Mouse (Mus musculus) E14TG2a.4 (cell line): ENCODE results near the gene Sppl2a.

Experiments
- H3K27me3 ChIP-seq: 2 replicates; pipeline ENCODE4 v1.6.1; 2014; ENCODE audit warnings: low read length, control low read depth; ENCODE audit not compliant: insufficient read depth
- H3K36me3 ChIP-seq: 2 replicates; pipeline ENCODE4 v1.6.1; 2014; ENCODE audit warnings: low read length, control low read depth; ENCODE audit not compliant: insufficient read depth
- H3K4me1 ChIP-seq: replicated peaks from 2 replicates; pipeline ENCODE4 v1.6.1; 2014; ENCODE audit warnings: low read depth, low read length, control low read depth
- H3K4me3 ChIP-seq: replicated peaks from 2 replicates; pipeline ENCODE4 v1.5.1; 2014; ENCODE audit warnings: mild to moderate bottlenecking, low read length
- H3K9me3 ChIP-seq: 2 replicates; pipeline ENCODE4 v1.6.1; 2014; ENCODE audit warnings: low read length, control low read depth
- CTCF ChIP-seq: conservative IDR thresholded peaks from 2 replicates; pipeline ENCODE4 v1.5.1; 2014; ENCODE audit warnings: low read length
- NANOG ChIP-seq: IDR thresholded peaks from 2 replicates; pipeline ENCODE4 v1.6.1; 2014; ENCODE audit warnings: borderline replicate concordance, low read length, mixed read lengths
- POU5F1 ChIP-seq: IDR thresholded peaks from 2 replicates; pipeline ENCODE4 v1.6.1; 2014; ENCODE audit warnings: low read length, borderline replicate concordance

The Sppl2a gene

DNA sequence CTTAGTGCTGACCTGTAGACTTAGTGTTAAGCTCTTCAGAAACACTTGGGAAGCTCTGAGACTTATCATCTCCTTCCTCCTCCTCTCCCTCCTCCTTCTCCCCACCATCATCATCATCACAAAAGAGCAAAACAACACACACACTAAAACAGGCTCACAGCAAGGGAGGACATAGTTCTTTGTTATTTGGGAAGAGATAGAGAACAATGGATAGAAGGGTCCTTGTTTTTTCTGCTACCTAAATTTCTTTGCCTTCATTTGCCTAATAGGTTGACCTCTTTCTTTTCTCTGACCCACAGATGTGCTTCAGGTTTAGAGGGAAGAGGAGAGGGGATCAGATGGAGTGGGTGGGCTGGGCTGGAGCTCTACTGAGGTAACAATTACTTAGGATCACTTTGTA, 14.6 kb upstream of the Sppl2a start:
- Histone ChIP-seq H3K4me3 (no peak overlapping the region), H3K27me3 (no peaks in the 10 kb centered on the region), H3K9me3 (peaks cover 2% of the 10 kb centered on the region; the same call in 1 of the 2 replicates), H3K36me3 (no peaks in the 10 kb centered on the region), H3K4me1 (peaks cover 70% of the 10 kb centered on the region)
- TF ChIP-seq POU5F1 (no peak), CTCF (no peak), NANOG (no peak)

- H3K27me3 ChIP-seq = no peaks in the 10 kb centered on the region
Measured at GRCm38 (mm10) chr2:126943211-126943610, 10.2 kb upstream of the Sppl2a start.

DNA sequence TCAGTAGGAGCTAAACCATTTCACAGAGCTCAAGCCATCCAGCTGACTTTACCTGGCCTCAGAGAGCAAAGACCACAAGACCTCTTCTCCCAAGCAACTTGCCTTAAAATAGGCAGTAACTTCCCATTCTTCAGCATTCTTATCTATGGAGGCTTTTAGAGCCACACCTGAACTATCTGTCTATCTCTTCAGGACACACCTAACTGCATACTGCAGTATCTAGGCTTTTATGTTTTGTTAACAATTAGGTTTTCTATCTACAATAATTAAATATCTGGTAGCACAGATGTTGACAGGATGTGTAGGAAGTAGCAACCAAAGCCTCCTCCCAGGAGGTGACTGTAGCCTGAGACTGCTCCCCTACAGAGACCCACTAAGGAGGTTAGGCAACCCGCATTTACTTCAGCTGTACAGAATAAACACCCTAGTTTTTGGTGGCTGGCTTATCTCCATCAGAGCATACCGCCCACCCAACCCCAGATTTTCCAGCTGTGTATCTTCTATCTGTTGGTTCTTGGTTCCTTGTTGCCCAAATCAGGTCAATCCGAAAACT, 7.4 kb upstream of the Sppl2a start:
- H3K4me1 ChIP-seq = peaks cover 7% of the 10 kb centered on the region
- H3K9me3 ChIP-seq = peaks cover 17% of the 10 kb centered on the region
- TF ChIP-seq POU5F1 = no peak
- TF ChIP-seq NANOG = no peak
- no peak for TF ChIP-seq CTCF
- no peaks in the 10 kb centered on the region; the same call in 1 of the 2 replicates for H3K27me3 ChIP-seq
- H3K4me3 ChIP-seq = no peak overlapping the region
- H3K36me3 ChIP-seq = no peaks in the 10 kb centered on the region

More at GRCm38 (mm10) chr2:126943211-126943610, 10.2 kb upstream of the Sppl2a start:
- H3K4me1 ChIP-seq = peaks cover 33% of the 10 kb centered on the region
- H3K9me3 ChIP-seq = peaks cover 17% of the 10 kb centered on the region
- no peaks in the 10 kb centered on the region for H3K36me3 ChIP-seq
- no peak for TF ChIP-seq CTCF
- TF ChIP-seq NANOG = no peak
- TF ChIP-seq POU5F1 = no peak
- H3K4me3 ChIP-seq = no peak overlapping the region

DNA sequence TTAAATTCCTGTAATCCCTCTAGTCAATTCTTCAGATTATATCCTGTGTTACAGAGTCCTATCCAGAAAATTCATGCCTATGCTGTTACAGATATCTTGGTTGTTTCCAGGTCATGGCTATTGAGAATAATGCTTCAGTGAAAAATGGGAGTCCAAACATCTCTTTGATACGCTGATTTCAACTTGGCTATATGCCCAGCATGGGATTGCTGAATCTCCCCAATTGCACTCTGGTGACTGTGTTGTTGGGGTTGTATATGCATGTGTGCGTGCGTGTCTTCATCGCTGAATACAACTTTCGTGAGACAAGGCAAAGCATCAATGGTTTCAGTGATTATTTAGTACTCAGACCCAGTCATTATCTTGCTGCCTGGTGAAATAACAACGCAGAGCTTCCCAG, 5.0 kb upstream of the Sppl2a start:
- TF ChIP-seq CTCF = no peak
- TF ChIP-seq POU5F1 = no peak
- no peak for TF ChIP-seq NANOG

DNA sequence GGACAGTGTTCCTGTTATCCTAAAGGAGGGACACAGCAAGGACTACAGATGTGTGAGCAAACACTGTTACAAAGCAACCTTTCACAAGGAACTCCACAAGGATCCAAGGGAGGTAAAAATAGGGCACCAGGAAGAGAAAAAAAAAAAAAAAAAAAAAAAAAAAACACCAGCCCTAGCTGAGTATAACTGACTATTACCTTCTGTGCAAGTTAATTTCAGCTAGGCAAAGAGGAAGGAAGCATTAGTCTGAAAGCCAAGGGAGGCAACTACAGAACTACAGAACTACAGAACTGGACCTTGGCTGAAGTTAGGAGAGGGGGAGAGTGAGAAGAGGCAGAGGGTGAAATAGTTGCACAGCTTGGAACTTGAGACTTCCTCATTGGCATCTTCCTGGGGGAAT, 886 bp upstream of the Sppl2a start:
- Histone ChIP-seq H3K9me3 (no peaks in the 10 kb centered on the region), H3K4me3 (peak overlapping the region; percentile 87; the same call in 1 of the 2 replicates), H3K4me1 (peaks cover 15% of the 10 kb centered on the region), H3K36me3 (no peaks in the 10 kb centered on the region), H3K27me3 (no peaks in the 10 kb centered on the region; the same call in 1 of the 2 replicates)
- TF ChIP-seq POU5F1 (no peak), NANOG (no peak), CTCF (no peak)

More for the DNA sequence above, 5.0 kb upstream of the Sppl2a start:
- Histone ChIP-seq H3K9me3 (peaks cover 17% of the 10 kb centered on the region), H3K4me3 (no peak overlapping the region), H3K27me3 (no peaks in the 10 kb centered on the region; the same call in 1 of the 2 replicates), H3K4me1 (peaks cover 7% of the 10 kb centered on the region), H3K36me3 (no peaks in the 10 kb centered on the region)

- no peaks in the 10 kb centered on the region; the same call in 1 of the 2 replicates for H3K27me3 ChIP-seq
- peaks cover 15% of the 10 kb centered on the region for H3K4me1 ChIP-seq
- no peak for TF ChIP-seq NANOG
- TF ChIP-seq POU5F1 = no peak
- no peak for TF ChIP-seq CTCF
- H3K4me3 ChIP-seq = peak overlapping the region; percentile 87
- no peaks in the 10 kb centered on the region for H3K36me3 ChIP-seq
- no peaks in the 10 kb centered on the region for H3K9me3 ChIP-seq
Measured at GRCm38 (mm10) chr2:126932261-126932896, 656 bp downstream of the Sppl2a start.

DNA sequence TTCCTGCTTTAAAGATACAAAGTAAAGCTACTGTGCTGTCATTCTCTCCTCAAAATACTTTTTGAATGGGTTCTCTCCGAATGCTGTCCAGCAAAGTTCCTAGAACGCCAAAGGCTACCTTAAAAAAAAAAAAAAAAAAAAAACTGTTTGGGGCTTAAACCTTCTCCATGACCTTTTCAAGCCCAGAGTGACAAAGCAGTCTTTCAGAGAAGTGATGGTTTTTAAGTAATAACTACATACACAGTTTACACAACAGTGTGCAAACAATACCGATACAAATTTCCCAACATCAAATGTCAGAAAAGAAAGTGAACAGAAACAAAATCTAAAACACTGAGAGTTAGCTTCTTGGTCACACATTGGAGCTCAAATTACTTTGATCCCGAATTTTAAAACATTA, 1.3 kb downstream of the Sppl2a start:
- no peaks in the 10 kb centered on the region; the same call in 1 of the 2 replicates for H3K27me3 ChIP-seq
- peaks cover 19% of the 10 kb centered on the region for H3K4me1 ChIP-seq
- H3K36me3 ChIP-seq = no peaks in the 10 kb centered on the region
- H3K9me3 ChIP-seq = no peaks in the 10 kb centered on the region
- H3K4me3 ChIP-seq = peak overlapping the region; percentile 87
- no peak for TF ChIP-seq POU5F1

DNA sequence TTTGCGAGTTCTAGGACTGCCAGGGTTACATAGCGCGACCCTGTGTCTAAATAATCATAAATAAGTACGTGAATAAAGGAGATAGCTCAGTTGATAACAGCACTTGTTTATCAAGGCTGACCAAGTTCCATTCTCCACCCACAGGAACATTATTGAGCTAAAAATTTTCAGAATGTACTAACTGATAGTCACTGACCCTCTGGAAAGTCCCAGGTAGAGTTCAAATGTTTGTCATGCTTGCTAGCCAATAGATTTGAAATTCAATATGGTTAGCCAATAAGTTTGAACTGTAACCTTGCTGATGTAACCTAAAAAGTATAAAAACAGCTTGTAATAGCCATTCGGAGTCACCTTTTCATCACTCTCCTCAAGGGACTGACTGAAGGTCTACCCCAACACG, 4.4 kb downstream of the Sppl2a start:
- Histone ChIP-seq H3K36me3 (peaks cover 5% of the 10 kb centered on the region; the same call in 1 of the 2 replicates), H3K4me1 (peaks cover 17% of the 10 kb centered on the region), H3K27me3 (no peaks in the 10 kb centered on the region), H3K4me3 (no peak overlapping the region), H3K9me3 (no peaks in the 10 kb centered on the region)
- TF ChIP-seq POU5F1 (no peak), CTCF (no peak), NANOG (no peak)

DNA sequence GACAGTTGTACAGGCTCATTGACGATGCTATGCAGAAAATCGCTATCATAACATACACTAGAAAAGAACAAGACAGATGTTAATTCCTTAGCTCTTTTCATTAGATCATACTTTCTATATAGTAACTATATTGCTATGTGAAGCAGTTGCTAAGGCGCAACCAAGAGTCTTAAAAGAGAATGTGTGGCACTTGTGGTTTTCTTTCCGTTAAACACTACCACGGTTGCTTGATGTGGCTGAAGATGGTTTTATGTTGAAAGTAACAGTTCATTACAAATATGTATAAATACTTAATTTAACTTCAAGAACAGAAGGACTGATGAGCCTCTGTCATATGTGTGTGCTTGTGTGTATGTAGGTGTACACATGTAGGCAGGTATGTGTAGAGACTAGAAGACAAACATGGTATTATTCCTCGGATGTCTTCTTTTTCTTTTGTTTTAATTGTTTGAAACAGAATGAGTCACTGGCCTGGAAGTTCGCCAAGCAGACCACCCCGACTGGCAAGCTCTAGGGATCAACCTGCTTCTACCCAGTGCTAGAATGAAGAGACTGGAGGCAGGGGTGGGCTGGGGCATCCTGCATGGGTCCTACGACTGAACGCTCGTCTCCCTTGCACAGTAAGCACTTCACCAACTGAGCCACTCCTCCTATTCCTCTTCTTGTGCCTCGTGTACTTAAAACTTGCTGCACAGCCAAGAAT, 12.5 kb downstream of the Sppl2a start:
- Histone ChIP-seq H3K27me3 (no peaks in the 10 kb centered on the region), H3K4me1 (no peaks in the 10 kb centered on the region), H3K36me3 (0 out of 2 replicates have a peak, but pooled peaks cover 3% of the 10 kb centered on the region), H3K4me3 (no peak overlapping the region), H3K9me3 (no peaks in the 10 kb centered on the region)
- TF ChIP-seq POU5F1 (no peak), NANOG (no peak), CTCF (no peak)
